Mouse (Mus musculus) liver, embryonic 11.5 days (tissue): ENCODE results near the gene Hs3st3a1. TPM values are rescaled to one million over a fixed set of nuclear protein-coding genes. Genes with fewer than 3 reads are reported as not detected.

Experiments
- ATAC-seq: fragments of 200-750 bp; cut with Nextera tagmentation; replicated peaks from 2 replicates; pipeline ENCODE4 v1.8.0; 2017; ENCODE audit warnings: moderate number of reproducible peaks, mild to moderate bottlenecking, moderate TSS enrichment, moderate library complexity; ENCODE audit not compliant: low FRiP score
- DNase-seq: peaks from one replicate; pipeline ENCODE4 v3.0.0-alpha.2; 2017; ENCODE audit warnings: low spot score
- H3K27ac ChIP-seq: fragments of 300-500 bp; sonication (generic); 2 replicates; pipeline ENCODE4 v1.5.1; 2014; ENCODE audit warnings: mild to moderate bottlenecking, low read depth, low read length, control low read depth
- H3K27me3 ChIP-seq: fragments of 300-500 bp; sonication (generic); replicated peaks from 2 replicates; pipeline ENCODE4 v1.6.1; 2014; ENCODE audit warnings: low read length, mixed read lengths; ENCODE audit not compliant: control insufficient read depth, insufficient read depth
- H3K36me3 ChIP-seq: fragments of 300-500 bp; sonication (generic); 2 replicates; pipeline ENCODE4 v1.6.1; 2014; ENCODE audit warnings: mild to moderate bottlenecking, low read length, moderate library complexity, mixed read lengths; ENCODE audit not compliant: control insufficient read depth, insufficient read depth
- H3K4me1 ChIP-seq: fragments of 300-500 bp; sonication (generic); replicated peaks from 2 replicates; pipeline ENCODE4 v1.6.1; 2014; ENCODE audit warnings: low read length, mixed read lengths; ENCODE audit not compliant: control insufficient read depth, insufficient read depth
- H3K4me2 ChIP-seq: fragments of 300-500 bp; sonication (generic); 2 replicates; pipeline ENCODE4 v1.6.1; 2014; ENCODE audit warnings: mild to moderate bottlenecking, control low read depth, moderate library complexity
- H3K4me3 ChIP-seq: fragments of 300-500 bp; sonication (generic); 2 replicates; pipeline ENCODE4 v1.5.1; 2014; ENCODE audit warnings: low read depth, low read length, control low read depth
- H3K9ac ChIP-seq: fragments of 300-500 bp; sonication (generic); 2 replicates; pipeline ENCODE4 v1.6.1; 2014; ENCODE audit warnings: low read depth, low read length, control low read depth
- H3K9me3 ChIP-seq: fragments of 300-500 bp; sonication (generic); 2 replicates; pipeline ENCODE4 v1.6.1; 2016; ENCODE audit warnings: low read length, inconsistent platforms, mixed read lengths; ENCODE audit not compliant: control insufficient read depth
- WGBS: fragments of 180-500 bp; shearing (Covaris S2); extraction: QIAGEN DNeasy Blood & Tissue Kit; methylation state at CpG from one replicate; pipeline ENCODE4 v1.1.7; 2014; 5-methylcytosine and 5-hydroxymethylcytosine counted together
- polyA plus RNA-seq: library from polyadenylated mRNA; unstranded; fragments of >200 nt; fragmentation: Nextera tagmentation; extraction: Ambion mirVana; gene quantifications from 2 replicates; pipeline ENCODE4 v1.2.1, GENCODE M21; 2014

Gene Hs3st3a1
- polyA plus RNA-seq, 1 experiment from 2014 or later = 1.9 TPM

GRCm38 (mm10) chr11:64559388-64559787, 124.3 kb downstream of the Hs3st3a1 start:
- DNase-seq (no peak), ATAC-seq (no peak)
- Histone ChIP-seq H3K4me3 (no peak overlapping the region), H3K27me3 (no peaks in the 10 kb centered on the region), H3K36me3 (no peaks in the 10 kb centered on the region), H3K4me1 (no peaks in the 10 kb centered on the region), H3K9me3 (no peaks in the 10 kb centered on the region), H3K27ac (no peak overlapping the region), H3K9ac (no peak overlapping the region), H3K4me2 (no peak overlapping the region)
- 77% methylated on average over 1 of the region's 1 CpGs for WGBS

DNA sequence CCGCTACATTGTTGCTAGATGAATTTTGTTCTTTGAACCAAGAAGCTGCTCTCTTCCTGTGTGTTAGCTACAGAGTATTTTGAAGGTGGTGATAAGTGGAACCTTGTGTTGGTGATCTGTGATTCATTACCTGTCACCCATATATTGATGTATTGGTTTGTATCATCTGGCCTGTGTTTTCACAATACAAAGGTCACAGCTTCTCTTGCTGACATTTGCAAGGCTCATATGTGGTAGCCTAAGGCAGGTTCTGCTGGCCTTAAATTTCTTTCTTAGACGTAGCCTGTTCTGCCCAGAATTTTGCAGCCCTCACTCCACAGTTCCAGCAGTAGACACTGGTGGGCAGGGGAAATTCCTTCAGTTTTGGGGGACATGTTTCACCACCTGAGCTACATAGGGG, 125.3 kb downstream of the Hs3st3a1 start:
- Histone ChIP-seq H3K27ac (no peak overlapping the region), H3K4me1 (no peaks in the 10 kb centered on the region), H3K9ac (no peak overlapping the region), H3K4me3 (no peak overlapping the region), H3K36me3 (no peaks in the 10 kb centered on the region), H3K4me2 (no peak overlapping the region), H3K9me3 (no peaks in the 10 kb centered on the region), H3K27me3 (no peaks in the 10 kb centered on the region)
- ATAC-seq (no peak), DNase-seq (no peak)
- WGBS = 73% methylated on average over 2 of the region's 2 CpGs

DNA sequence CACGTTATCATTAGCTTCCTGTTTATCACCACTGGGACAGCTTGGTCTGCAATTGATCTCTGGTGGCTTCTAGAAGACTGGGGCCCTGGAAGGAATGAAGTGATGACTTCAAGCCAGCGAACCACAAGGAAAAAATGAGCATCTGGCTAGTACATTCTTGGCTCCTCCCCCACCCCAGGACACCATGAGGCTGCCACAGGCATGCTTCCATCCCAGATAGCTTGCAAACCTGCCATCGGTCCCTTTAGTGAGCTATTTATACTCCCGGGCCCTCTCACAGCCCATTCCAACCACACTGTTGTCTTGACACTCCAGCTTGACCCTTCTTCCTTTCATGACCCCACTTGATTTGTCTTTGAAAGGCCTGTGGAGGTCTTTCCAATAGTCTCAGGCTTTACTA, 127.6 kb downstream of the Hs3st3a1 start:
- WGBS = 36% methylated on average over 4 of the region's 4 CpGs
- no peak overlapping the region for H3K9ac ChIP-seq
- H3K4me2 ChIP-seq = no peak overlapping the region
- no peak for ATAC-seq
- no peaks in the 10 kb centered on the region for H3K27me3 ChIP-seq
- no peaks in the 10 kb centered on the region for H3K36me3 ChIP-seq
- no peaks in the 10 kb centered on the region for H3K9me3 ChIP-seq
- H3K27ac ChIP-seq = no peak overlapping the region
- no peak for DNase-seq
- no peaks in the 10 kb centered on the region for H3K4me1 ChIP-seq
- no peak overlapping the region for H3K4me3 ChIP-seq

Other genes with a start within 250 kb of the Hs3st3a1 start
- 0.49 and 0.91 TPM in 2 replicates for gene F930015N05Rik, start 1.3 kb downstream of the Hs3st3a1 start, polyA plus RNA-seq